Mouse (Mus musculus): Measurements from ENCODE around the gene Asphd1.
"Not testable (repeated sequence)": the region's sequence is repeated elsewhere in the genome, so short reads cannot be mapped to it uniquely, and the experiment has no call there.

Asphd1 gene

GRCm38 (mm10) chr7:126950647-126951615, 1.5 kb upstream of the Asphd1 start:
- no peak for DNase-seq (ENCODE audit: low read depth)

- DNase-seq (ENCODE audit: low read depth), result no peak
Measured at GRCm38 (mm10) chr7:126949793-126950646, 638 bp upstream of the Asphd1 start, which contains the start of gene Sez6l2. Sez6l2 (plus strand) TSS chr7:126950563.

GRCm38 (mm10) chr7:126948626-126949025, 756 bp downstream of the Asphd1 start:
- DNase-seq (ENCODE audit: low read depth), result no peak

GRCm38 (mm10) chr7:126946530-126946929, 2.9 kb downstream of the Asphd1 start:
- DNase-seq (ENCODE audit: low read depth), result no peak

GRCm38 (mm10) chr7:126941801-126942200, 7.6 kb downstream of the Asphd1 start:
- DNase-seq (ENCODE audit: low read depth), result no peak

GRCm38 (mm10) chr7:126941171-126941570, 8.2 kb downstream of the Asphd1 start:
- DNase-seq (ENCODE audit: low read depth), result no peak

GRCm38 (mm10) chr7:126932652-126933051, 16.7 kb downstream of the Asphd1 start:
- DNase-seq (ENCODE audit: low read depth), result no peak

GRCm38 (mm10) chr7:126929046-126929445, 20.3 kb downstream of the Asphd1 start:
- DNase-seq (ENCODE audit: low read depth), result no peak

GRCm38 (mm10) chr7:126928384-126929037, 20.9 kb downstream of the Asphd1 start, which contains the start of gene Kctd13:
Kctd13 (plus strand) TSS chr7:126928879.
- DNase-seq (ENCODE audit: low read depth), result peak; percentile 81

- DNase-seq (ENCODE audit: low read depth), result no peak
Measured at GRCm38 (mm10) chr7:126926299-126926698, 23.1 kb downstream of the Asphd1 start.

GRCm38 (mm10) chr7:126923999-126924398, 25.4 kb downstream of the Asphd1 start:
- DNase-seq (ENCODE audit: low read depth), result no peak

GRCm38 (mm10) chr7:126922624-126923060, 26.7 kb downstream of the Asphd1 start, which contains the start of gene Tmem219:
Tmem219 (minus strand) TSS chr7:126922917.
- DNase-seq (ENCODE audit: low read depth), result peak; percentile 54

- DNase-seq (ENCODE audit: low read depth), result no peak
Measured at GRCm38 (mm10) chr7:126921563-126921962, 27.8 kb downstream of the Asphd1 start.

GRCm38 (mm10) chr7:126919973-126920372, 29.4 kb downstream of the Asphd1 start:
- no peak for DNase-seq (ENCODE audit: low read depth)

- not testable (repeated sequence) for DNase-seq (ENCODE audit: low read depth)
Measured at GRCm38 (mm10) chr7:126918356-126918755, 31.0 kb downstream of the Asphd1 start.

- no peak for DNase-seq (ENCODE audit: low read depth)
Measured at GRCm38 (mm10) chr7:126914844-126915243, 34.5 kb downstream of the Asphd1 start.

GRCm38 (mm10) chr7:126905590-126905989, 43.8 kb downstream of the Asphd1 start:
- DNase-seq (ENCODE audit: low read depth), result no peak

GRCm38 (mm10) chr7:126899781-126900180, 49.6 kb downstream of the Asphd1 start:
- not testable (repeated sequence) for DNase-seq (ENCODE audit: low read depth)

- DNase-seq (ENCODE audit: low read depth), result peak; percentile 86
Measured at GRCm38 (mm10) chr7:126898102-126898990, 51.0 kb downstream of the Asphd1 start.

GRCm38 (mm10) chr7:126897390-126898101, 51.8 kb downstream of the Asphd1 start:
- DNase-seq (ENCODE audit: low read depth), result peak; percentile 27

All from fibroblast of lung, adult 2 months (primary cell).